In the genomic region with DNA sequence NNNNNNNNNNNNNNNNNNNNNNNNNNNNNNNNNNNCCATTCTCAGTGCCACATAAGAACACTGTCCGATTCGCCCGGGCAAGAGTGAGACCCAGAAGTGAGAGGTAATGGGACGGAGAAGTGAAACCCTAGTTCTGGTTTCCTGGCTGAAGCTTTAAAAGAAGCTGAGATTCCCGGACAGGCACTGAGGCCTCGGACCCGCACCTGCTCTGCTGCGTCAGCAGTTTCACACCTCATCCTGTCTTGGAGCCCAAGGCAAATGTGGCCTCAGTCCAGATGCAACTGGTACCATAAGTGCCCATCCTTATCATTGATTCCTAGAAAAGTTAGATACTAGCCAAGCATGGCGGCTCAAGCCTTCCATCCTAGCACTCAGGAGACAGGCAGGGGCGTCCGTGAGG, we compare ENCODE assay signal across 20 mouse cellular contexts.
"Had no signal": no experiment of that assay in that cellular context is flagged by ENCODE, and none has a peak within 500 bp of the region (broad histone marks: within the 10 kb centered on the region; RNA-seq: fewer than 3 reads in every experiment).

No protein-coding gene starts in this region.

- H3K4me2 ChIP-seq: limb, embryonic 12.5 days; limb, embryonic 15.5 days; liver, embryonic 11.5 days; lung, embryonic 14.5 days; midbrain, embryonic 12.5 days; midbrain, embryonic 15.5 days; neural tube, embryonic 13.5 days; stomach, embryonic 15.5 days had no signal

- ATAC-seq: liver, postnatal 0 days; lung, postnatal 0 days; midbrain, embryonic 15.5 days had no signal

- H3K27ac ChIP-seq: kidney, postnatal 0 days; limb, embryonic 12.5 days; limb, embryonic 15.5 days; liver, embryonic 14.5 days; midbrain, embryonic 12.5 days; midbrain, embryonic 15.5 days; neural tube, embryonic 13.5 days; stomach, embryonic 15.5 days had no signal

- H3K4me3 ChIP-seq: limb, embryonic 12.5 days; limb, embryonic 15.5 days; midbrain, embryonic 12.5 days; midbrain, embryonic 15.5 days; neural tube, embryonic 13.5 days; stomach, embryonic 15.5 days had no signal

- H3K9ac ChIP-seq: limb, embryonic 12.5 days; limb, embryonic 15.5 days; liver, embryonic 14.5 days; liver, postnatal 0 days; lung, embryonic 14.5 days; midbrain, embryonic 12.5 days; midbrain, embryonic 15.5 days; neural tube, embryonic 13.5 days; stomach, embryonic 15.5 days had no signal

- DNase-seq: kidney, adult 2 months; kidney, postnatal 25 days; left cerebral cortex, postnatal 4 days; liver, postnatal 0 days; lung, embryonic 14.5 days; retina, postnatal 1 day; right cerebral cortex, postnatal 25 days; spleen, adult 18-20 months; thymus, postnatal 14 days; thymus, postnatal 4 days had no signal

- H3K27me3 ChIP-seq: limb, embryonic 12.5 days; limb, embryonic 15.5 days; midbrain, embryonic 12.5 days; midbrain, embryonic 15.5 days; neural tube, embryonic 13.5 days; stomach, embryonic 15.5 days had no signal

- H3K9me3 ChIP-seq: limb, embryonic 12.5 days; limb, embryonic 15.5 days; midbrain, embryonic 12.5 days; midbrain, embryonic 15.5 days; neural tube, embryonic 13.5 days; stomach, embryonic 15.5 days had no signal
